Mouse (Mus musculus) limb, embryonic 12.5 days (tissue): Measurements from ENCODE around the gene Fyb. TPM values are rescaled to one million over a fixed set of nuclear protein-coding genes. Genes with fewer than 3 reads are reported as not detected.

Source experiments
- ATAC-seq: fragments of 200-750 bp; cut with Nextera tagmentation; 2 replicates; pipeline ENCODE4 v1.8.0; 2017; ENCODE audit warnings: low read depth, moderate TSS enrichment; ENCODE audit not compliant: insufficient number of reproducible peaks, insufficient read depth, low FRiP score, low TSS enrichment
- H3K27ac ChIP-seq: fragments of 300-500 bp; sonication (generic); 2 replicates; pipeline ENCODE4 v1.5.1; 2016; ENCODE audit warnings: mild to moderate bottlenecking, moderate library complexity
- H3K27me3 ChIP-seq: fragments of 300-500 bp; sonication (generic); 2 replicates; pipeline ENCODE4 v1.6.1; 2016; ENCODE audit warnings: mild to moderate bottlenecking, moderate library complexity
- H3K36me3 ChIP-seq: fragments of 300-500 bp; sonication (generic); 2 replicates; pipeline ENCODE4 v1.6.1; 2016; ENCODE audit warnings: mild to moderate bottlenecking, moderate library complexity
- H3K4me1 ChIP-seq: fragments of 300-500 bp; sonication (generic); replicated peaks from 2 replicates; pipeline ENCODE4 v1.6.1; 2016
- H3K4me2 ChIP-seq: fragments of 300-500 bp; sonication (generic); 2 replicates; pipeline ENCODE4 v1.6.1; 2016; ENCODE audit warnings: mild to moderate bottlenecking, moderate library complexity
- H3K4me3 ChIP-seq: fragments of 300-500 bp; sonication (generic); replicated peaks from 2 replicates; pipeline ENCODE4 v1.5.1; 2016; ENCODE audit warnings: mild to moderate bottlenecking
- H3K9ac ChIP-seq: fragments of 300-500 bp; sonication (generic); replicated peaks from 2 replicates; pipeline ENCODE4 v1.6.1; 2016; ENCODE audit warnings: mild to moderate bottlenecking, moderate library complexity
- H3K9me3 ChIP-seq: fragments of 300-500 bp; sonication (generic); 2 replicates; pipeline ENCODE4 v1.6.1; 2016; ENCODE audit warnings: mild to moderate bottlenecking, moderate library complexity
- WGBS: fragments of 180-500 bp; shearing (Covaris S2); methylation state at CpG from one replicate; pipeline ENCODE4 v1.1.7; 2016; 5-methylcytosine and 5-hydroxymethylcytosine counted together
- polyA plus RNA-seq: library from polyadenylated mRNA; unstranded; fragments of >200 nt; fragmentation: Nextera tagmentation; extraction: Ambion mirVana; gene quantifications from 2 replicates; pipeline ENCODE4 v1.2.1, GENCODE M21; 2016

The Fyb gene
- polyA plus RNA-seq, 1 experiment from 2014 or later: 3.8 TPM

- H3K4me2 ChIP-seq: no peak overlapping the region
- no peaks in the 10 kb centered on the region for H3K27me3 ChIP-seq
- no peaks in the 10 kb centered on the region for H3K9me3 ChIP-seq
- H3K9ac ChIP-seq: no peak overlapping the region
- no peak overlapping the region for H3K4me3 ChIP-seq
- H3K27ac ChIP-seq: no peak overlapping the region
- WGBS: 81% methylated on average over 1 of the region's 1 CpGs
- no peaks in the 10 kb centered on the region for H3K36me3 ChIP-seq
- H3K4me1 ChIP-seq: no peaks in the 10 kb centered on the region
- ATAC-seq: no peak
Observed at GRCm38 (mm10) chr15:6600314-6600713, 77.7 kb downstream of the Fyb start.

DNA sequence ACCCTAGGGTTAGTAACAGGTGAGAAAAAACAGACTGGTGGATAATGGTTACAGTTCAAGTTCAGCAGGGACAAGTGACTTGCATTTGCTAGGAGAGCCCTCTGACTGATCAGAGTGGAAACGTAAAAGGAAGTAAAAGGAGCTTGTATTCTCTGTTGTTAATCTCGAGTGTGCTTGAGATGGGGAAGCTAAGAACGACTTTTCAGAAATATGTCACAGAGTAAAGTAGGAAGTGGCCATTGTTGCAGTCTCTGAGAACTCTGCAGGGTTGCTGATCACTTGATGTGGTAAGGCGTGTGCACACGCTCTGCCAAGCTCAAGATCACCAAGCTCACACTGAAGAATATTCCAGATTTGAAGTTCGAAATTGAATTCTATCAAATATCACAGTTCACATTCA, 78.7 kb downstream of the Fyb start:
- Histone ChIP-seq H3K36me3 (no peaks in the 10 kb centered on the region), H3K9me3 (no peaks in the 10 kb centered on the region), H3K27ac (no peak overlapping the region), H3K9ac (no peak overlapping the region), H3K4me3 (no peak overlapping the region), H3K27me3 (no peaks in the 10 kb centered on the region), H3K4me2 (no peak overlapping the region), H3K4me1 (no peaks in the 10 kb centered on the region)
- ATAC-seq: no peak
- WGBS: 72% methylated on average over 6 of the region's 6 CpGs

GRCm38 (mm10) chr15:6602003-6602402, 79.3 kb downstream of the Fyb start:
- 82% methylated on average over 4 of the region's 4 CpGs for WGBS
- Histone ChIP-seq H3K27me3 (no peaks in the 10 kb centered on the region), H3K27ac (no peak overlapping the region), H3K4me3 (no peak overlapping the region), H3K4me1 (no peaks in the 10 kb centered on the region), H3K4me2 (no peak overlapping the region), H3K36me3 (no peaks in the 10 kb centered on the region), H3K9ac (no peak overlapping the region), H3K9me3 (no peaks in the 10 kb centered on the region)
- ATAC-seq: no peak

GRCm38 (mm10) chr15:6610703-6611102, 88.0 kb downstream of the Fyb start:
- Histone ChIP-seq H3K4me2 (no peak overlapping the region), H3K27me3 (no peaks in the 10 kb centered on the region), H3K27ac (no peak overlapping the region), H3K4me3 (no peak overlapping the region), H3K9ac (no peak overlapping the region), H3K4me1 (no peaks in the 10 kb centered on the region), H3K36me3 (no peaks in the 10 kb centered on the region), H3K9me3 (no peaks in the 10 kb centered on the region)
- ATAC-seq: no peak
- WGBS: 80% methylated on average over 5 of the region's 5 CpGs

DNA sequence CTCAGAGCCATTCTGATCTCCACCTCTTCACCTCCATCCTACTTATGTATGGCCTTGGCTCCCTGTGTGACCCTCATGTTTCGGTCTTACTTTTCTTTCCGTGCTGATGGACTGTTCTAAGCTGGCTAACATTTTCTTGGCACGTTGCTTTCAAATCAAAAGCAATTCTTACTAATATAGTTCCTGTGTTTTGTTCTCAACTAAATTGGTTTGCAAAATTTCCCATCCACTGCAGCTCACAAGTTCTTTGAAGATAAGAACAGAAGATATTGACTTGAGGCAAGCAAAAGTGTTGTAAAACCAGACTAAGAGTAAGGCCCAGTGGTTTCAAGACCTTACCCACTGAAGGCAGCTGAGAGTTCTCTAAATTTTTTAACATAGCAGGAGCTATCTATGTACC, 90.2 kb downstream of the Fyb start:
- H3K4me1 ChIP-seq: peaks cover 4% of the 10 kb centered on the region; the same call in 1 of the 2 replicates
- no peaks in the 10 kb centered on the region for H3K36me3 ChIP-seq
- 86% methylated on average over 3 of the region's 3 CpGs for WGBS
- no peak for ATAC-seq
- H3K9me3 ChIP-seq: no peaks in the 10 kb centered on the region
- no peak overlapping the region for H3K4me3 ChIP-seq
- no peak overlapping the region for H3K27ac ChIP-seq
- H3K9ac ChIP-seq: no peak overlapping the region
- no peaks in the 10 kb centered on the region for H3K27me3 ChIP-seq
- H3K4me2 ChIP-seq: no peak overlapping the region

GRCm38 (mm10) chr15:6616382-6617149, 93.9 kb downstream of the Fyb start:
- 64% methylated on average over 5 of the region's 5 CpGs for WGBS
- no peak overlapping the region for H3K4me3 ChIP-seq
- no peak for ATAC-seq

GRCm38 (mm10) chr15:6619558-6620316, 97.1 kb downstream of the Fyb start:
- no peak overlapping the region for H3K4me2 ChIP-seq
- H3K36me3 ChIP-seq: no peaks in the 10 kb centered on the region
- H3K27me3 ChIP-seq: peaks cover 5% of the 10 kb centered on the region
- ATAC-seq: no peak
- H3K4me1 ChIP-seq: peaks cover 8% of the 10 kb centered on the region
- no peak overlapping the region for H3K27ac ChIP-seq
- 90% methylated on average over 12 of the region's 12 CpGs for WGBS
- H3K9ac ChIP-seq: no peak overlapping the region
- H3K4me3 ChIP-seq: no peak overlapping the region
- H3K9me3 ChIP-seq: no peaks in the 10 kb centered on the region

More at GRCm38 (mm10) chr15:6616382-6617149, 93.9 kb downstream of the Fyb start:
- Histone ChIP-seq H3K4me1 (peaks cover 4% of the 10 kb centered on the region; the same call in 1 of the 2 replicates), H3K4me2 (no peak overlapping the region), H3K9me3 (no peaks in the 10 kb centered on the region), H3K27ac (no peak overlapping the region), H3K27me3 (no peaks in the 10 kb centered on the region), H3K9ac (no peak overlapping the region), H3K36me3 (no peaks in the 10 kb centered on the region)

- Histone ChIP-seq H3K4me3 (no peak overlapping the region), H3K4me1 (peaks cover 13% of the 10 kb centered on the region; the same call in 1 of the 2 replicates), H3K27ac (no peak overlapping the region), H3K4me2 (no peak overlapping the region), H3K36me3 (no peaks in the 10 kb centered on the region), H3K27me3 (peaks cover 10% of the 10 kb centered on the region), H3K9ac (no peak overlapping the region), H3K9me3 (no peaks in the 10 kb centered on the region)
- 10% methylated on average over 5 of the region's 5 CpGs for WGBS
- no peak for ATAC-seq
Observed at GRCm38 (mm10) chr15:6622512-6622911, 99.9 kb downstream of the Fyb start.

DNA sequence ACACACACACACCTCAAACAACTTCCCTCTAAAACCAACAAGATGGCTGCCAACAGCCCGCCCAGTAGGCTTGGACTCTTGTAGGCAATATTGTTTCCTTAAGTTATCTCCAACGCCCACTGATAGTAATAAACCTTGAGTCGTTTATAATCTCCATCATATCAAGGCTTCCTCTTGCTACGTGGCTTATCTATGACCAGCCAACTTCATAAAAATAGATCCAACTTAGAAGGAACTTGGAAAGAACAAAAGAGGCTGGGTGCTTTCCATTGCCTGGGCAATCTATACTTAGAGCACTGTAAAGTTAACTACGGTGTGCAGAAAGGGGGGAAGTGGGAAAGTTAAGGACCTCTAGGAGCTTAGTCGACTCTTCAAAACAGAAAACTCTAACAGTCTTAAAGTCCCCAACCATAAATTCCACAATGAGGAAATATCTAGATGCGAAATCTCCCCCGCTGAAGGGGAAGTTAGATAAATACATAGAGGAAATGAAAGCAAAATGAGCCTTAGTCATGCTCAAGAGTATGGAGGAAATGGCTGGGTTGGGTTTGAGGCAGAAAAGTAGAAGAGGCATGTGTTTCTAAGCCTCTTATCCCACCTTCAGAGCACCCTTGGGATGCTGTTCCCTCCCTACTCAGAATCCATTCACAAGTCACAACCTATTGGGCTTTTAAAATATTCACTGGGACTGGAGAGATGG, 101.0 kb downstream of the Fyb start:
- peaks cover 13% of the 10 kb centered on the region; the same call in 1 of the 2 replicates for H3K4me1 ChIP-seq
- peaks cover 10% of the 10 kb centered on the region for H3K27me3 ChIP-seq
- 92% methylated on average over 8 of the region's 8 CpGs for WGBS
- no peak overlapping the region for H3K4me2 ChIP-seq
- no peak for ATAC-seq
- H3K9me3 ChIP-seq: no peaks in the 10 kb centered on the region
- H3K4me3 ChIP-seq: no peak overlapping the region
- no peak overlapping the region for H3K27ac ChIP-seq
- H3K36me3 ChIP-seq: no peaks in the 10 kb centered on the region
- H3K9ac ChIP-seq: no peak overlapping the region

DNA sequence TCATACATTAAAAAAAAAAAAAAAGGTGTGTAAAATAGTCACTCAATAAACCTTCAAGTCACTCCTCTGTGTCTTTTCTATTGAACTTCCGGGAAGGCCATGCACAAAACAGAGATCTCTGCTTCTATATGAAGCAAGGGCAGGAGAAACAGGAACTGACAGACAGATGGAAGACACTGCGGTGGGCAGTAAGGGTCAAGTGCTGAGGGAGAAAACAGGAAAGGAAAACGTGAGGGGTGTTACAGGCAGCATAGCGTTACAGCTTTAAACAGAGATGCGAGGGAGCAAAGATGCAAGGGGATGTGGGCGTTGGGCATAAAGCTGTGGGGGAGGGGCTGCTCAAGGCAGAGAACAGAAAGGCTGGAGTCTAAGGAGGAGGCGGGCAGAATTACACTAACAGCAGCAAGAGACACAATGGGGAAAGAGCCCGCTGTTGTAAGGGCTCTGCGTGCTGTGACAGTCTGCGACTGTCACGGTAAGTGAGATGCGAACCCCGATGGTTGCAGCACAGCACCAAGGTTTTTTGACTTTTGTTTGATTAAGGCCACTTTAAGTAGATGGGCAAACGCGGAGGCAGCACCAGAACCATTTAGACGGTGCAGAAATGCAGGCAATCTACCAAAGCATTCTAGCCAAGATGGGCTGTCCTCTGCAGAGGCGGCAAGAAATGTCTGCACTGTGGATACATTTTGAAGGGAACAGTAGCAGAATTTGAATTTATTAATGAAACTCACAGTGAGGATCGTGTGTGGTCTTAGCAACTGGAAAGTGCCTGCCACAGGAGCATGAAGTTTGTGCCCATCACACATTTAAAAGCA, 101.9 kb downstream of the Fyb start:
- H3K4me3 ChIP-seq: peak overlapping the region; percentile 22
- no peaks in the 10 kb centered on the region for H3K9me3 ChIP-seq
- peaks cover 10% of the 10 kb centered on the region for H3K27me3 ChIP-seq
- H3K9ac ChIP-seq: no peak overlapping the region
- no peaks in the 10 kb centered on the region for H3K36me3 ChIP-seq
- peaks cover 13% of the 10 kb centered on the region; the same call in 1 of the 2 replicates for H3K4me1 ChIP-seq
- peak overlapping the region; percentile 53 for H3K4me2 ChIP-seq
- WGBS: 25% methylated on average over 18 of the region's 18 CpGs
- ATAC-seq: 0 out of 2 replicates have a peak, but pooled peaks have one; percentile 22
- H3K27ac ChIP-seq: no peak overlapping the region
